Mouse (Mus musculus) embryonic facial prominence, embryonic 12.5 days (tissue): ENCODE results near the gene Ado. TPM values are rescaled to one million over a fixed set of nuclear protein-coding genes. Genes with fewer than 3 reads are reported as not detected.

Experiments
- ATAC-seq: fragments of 200-750 bp; cut with Nextera tagmentation; 2 replicates; pipeline ENCODE4 v1.8.0; 2017; ENCODE audit not compliant: insufficient number of reproducible peaks, insufficient read depth, low FRiP score, low TSS enrichment
- H3K27ac ChIP-seq: fragments of 300-500 bp; sonication (generic); 2 replicates; pipeline ENCODE4 v1.5.1; 2016; ENCODE audit warnings: mild to moderate bottlenecking
- H3K27me3 ChIP-seq: fragments of 300-500 bp; sonication (generic); 2 replicates; pipeline ENCODE4 v1.6.1; 2016; ENCODE audit warnings: mild to moderate bottlenecking, moderate library complexity
- H3K36me3 ChIP-seq: fragments of 300-500 bp; sonication (generic); 2 replicates; pipeline ENCODE4 v1.6.1; 2016; ENCODE audit warnings: mild to moderate bottlenecking
- H3K4me1 ChIP-seq: fragments of 300-500 bp; sonication (generic); 2 replicates; pipeline ENCODE4 v1.6.1; 2016
- H3K4me2 ChIP-seq: fragments of 300-500 bp; sonication (generic); replicated peaks from 2 replicates; pipeline ENCODE4 v1.6.1; 2016; ENCODE audit warnings: mild to moderate bottlenecking, moderate library complexity
- H3K4me3 ChIP-seq: fragments of 300-500 bp; sonication (generic); 2 replicates; pipeline ENCODE4 v1.5.1; 2016; ENCODE audit warnings: mild to moderate bottlenecking
- H3K9ac ChIP-seq: fragments of 300-500 bp; sonication (generic); 2 replicates; pipeline ENCODE4 v1.6.1; 2016; ENCODE audit warnings: mild to moderate bottlenecking, moderate library complexity
- H3K9me3 ChIP-seq: fragments of 300-500 bp; sonication (generic); 2 replicates; pipeline ENCODE4 v1.6.1; 2016; ENCODE audit warnings: mild to moderate bottlenecking, moderate library complexity
- WGBS: fragments of 180-500 bp; shearing (Covaris S2); methylation state at CpG from one replicate; pipeline ENCODE4 v1.1.7; 2016; 5-methylcytosine and 5-hydroxymethylcytosine counted together
- polyA plus RNA-seq: library from polyadenylated mRNA; unstranded; fragments of >200 nt; fragmentation: Nextera tagmentation; extraction: Ambion mirVana; gene quantifications from 2 replicates; pipeline ENCODE4 v1.2.1, GENCODE M21; 2016

Ado gene
- polyA plus RNA-seq, result 79.3 and 86.5 TPM in 2 replicates

DNA sequence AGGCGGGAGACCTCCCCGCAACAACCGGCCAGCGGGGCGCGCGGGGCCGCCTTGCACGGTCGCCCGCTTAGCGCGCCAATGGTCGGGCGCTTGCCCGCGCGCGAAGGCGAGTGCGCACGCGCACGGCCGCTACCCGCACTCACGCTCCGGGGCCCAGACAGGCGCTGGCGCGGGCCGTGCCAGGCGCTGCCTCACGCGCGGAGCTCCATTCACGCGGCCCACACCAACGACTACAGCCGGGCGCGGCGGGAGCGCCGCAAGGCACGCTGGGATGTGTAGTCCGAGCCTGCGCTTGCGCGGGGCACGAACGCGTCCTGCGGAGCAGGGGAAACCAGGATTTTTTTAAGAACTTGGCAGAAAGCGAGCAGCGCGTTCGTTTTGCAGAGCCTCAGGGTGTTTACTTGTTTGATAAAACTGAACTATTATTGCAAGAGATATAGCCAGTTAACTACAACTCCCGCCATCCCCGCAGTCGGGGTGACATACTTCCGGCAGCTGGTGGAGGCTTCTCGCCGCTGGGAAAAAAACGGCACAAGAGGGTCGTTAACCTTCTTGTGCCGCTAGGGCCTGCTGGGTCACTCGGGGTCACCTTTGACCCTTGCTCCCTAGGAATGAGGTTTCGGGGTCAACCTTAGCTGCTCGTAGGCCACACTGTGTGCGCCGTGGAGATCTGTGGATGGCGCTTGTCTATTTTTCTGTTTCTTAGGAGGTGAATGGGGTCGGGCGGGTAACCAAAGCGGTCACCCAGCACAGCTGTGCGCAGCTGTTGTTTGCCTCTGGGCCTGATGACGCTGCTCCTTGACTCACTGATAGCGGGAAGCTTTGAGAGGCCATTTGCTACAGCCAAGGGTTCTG is at the start of gene Ado:
Ado (minus strand) TSS at position 79 of the 855 bp plus-strand sequence.
- Histone ChIP-seq H3K36me3 (0 out of 2 replicates have a peak, but pooled peaks cover 3% of the 10 kb centered on the region), H3K4me1 (peaks cover 20% of the 10 kb centered on the region), H3K9me3 (no peaks in the 10 kb centered on the region), H3K4me3 (peak within 1 kb of the TSS; percentile 77), H3K9ac (peak within 1 kb of the TSS; percentile 95), H3K27ac (peak within 1 kb of the TSS; percentile 96), H3K4me2 (peak within 1 kb of the TSS; percentile 88), H3K27me3 (no peaks in the 10 kb centered on the region)
- under 1% methylated on average over 79 of the region's 79 CpGs for WGBS
- ATAC-seq, result peak; percentile 96

DNA sequence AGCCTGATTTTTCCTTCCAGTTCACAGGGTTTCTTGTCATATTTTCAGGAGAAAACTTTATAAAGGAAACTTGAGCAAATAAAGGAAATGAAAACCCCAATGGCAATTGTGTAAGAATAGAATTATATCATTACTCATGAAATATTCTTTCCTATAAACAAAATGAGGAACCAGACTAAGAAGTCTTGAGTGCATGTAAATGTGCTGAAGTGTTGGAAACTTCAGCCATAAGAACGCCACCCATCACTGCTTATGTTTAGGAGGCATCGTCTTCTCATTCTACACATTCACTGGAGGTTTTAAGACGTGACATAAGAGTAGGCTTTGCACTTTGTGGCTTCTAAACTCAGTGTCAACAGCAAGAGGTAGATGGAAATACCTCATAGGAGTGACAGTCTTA is 46.5 kb upstream of the Ado start:
- no peak overlapping the region for H3K27ac ChIP-seq
- H3K4me1 ChIP-seq, result no peaks in the 10 kb centered on the region
- no peaks in the 10 kb centered on the region for H3K36me3 ChIP-seq
- no peak overlapping the region for H3K9ac ChIP-seq
- H3K27me3 ChIP-seq, result no peaks in the 10 kb centered on the region
- H3K4me3 ChIP-seq, result no peak overlapping the region
- no peak overlapping the region for H3K4me2 ChIP-seq
- H3K9me3 ChIP-seq, result no peaks in the 10 kb centered on the region
- WGBS, result 90% methylated on average over 3 of the region's 3 CpGs
- no peak for ATAC-seq

DNA sequence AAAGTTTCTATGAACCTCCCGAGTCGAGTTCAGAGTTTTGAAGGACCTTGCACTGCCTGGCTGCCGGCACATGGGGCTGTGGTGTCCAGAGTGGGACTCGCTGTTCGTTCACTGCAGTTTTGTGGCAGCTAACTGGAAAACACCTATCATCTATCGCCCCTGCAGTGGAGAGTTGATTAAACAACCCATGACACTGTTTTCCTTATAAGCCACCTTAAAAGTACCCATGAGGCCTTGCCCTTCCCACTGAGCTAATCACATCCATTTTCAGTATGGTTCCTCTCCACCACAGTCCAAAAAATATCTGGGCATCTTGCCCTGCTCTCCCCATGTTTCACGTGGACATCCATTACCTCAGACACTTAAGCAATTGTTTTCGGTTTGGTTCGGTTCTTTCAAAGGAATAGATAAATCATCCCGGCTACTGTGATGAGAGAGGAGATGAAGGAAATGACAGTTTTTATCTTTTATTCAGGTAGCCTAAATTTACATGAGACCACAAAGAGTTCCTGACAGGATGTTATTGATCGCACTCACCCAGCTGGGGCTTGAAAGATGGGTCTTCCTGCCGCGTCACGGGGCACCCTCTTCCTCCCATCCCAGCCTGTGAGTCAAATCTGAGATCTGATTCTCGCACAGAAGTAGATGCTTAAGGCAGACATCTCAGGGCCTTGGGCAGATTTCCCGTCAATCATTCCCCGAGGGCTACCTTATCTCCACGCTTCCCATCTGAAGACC is 37.3 kb upstream of the Ado start:
- H3K4me2 ChIP-seq, result no peak overlapping the region
- no peaks in the 10 kb centered on the region for H3K27me3 ChIP-seq
- no peak overlapping the region for H3K27ac ChIP-seq
- no peak overlapping the region for H3K9ac ChIP-seq
- no peak overlapping the region for H3K4me3 ChIP-seq
- no peaks in the 10 kb centered on the region for H3K36me3 ChIP-seq
- no peak for ATAC-seq
- WGBS, result 86% methylated on average over 18 of the region's 18 CpGs
- H3K4me1 ChIP-seq, result no peaks in the 10 kb centered on the region
- no peaks in the 10 kb centered on the region for H3K9me3 ChIP-seq

DNA sequence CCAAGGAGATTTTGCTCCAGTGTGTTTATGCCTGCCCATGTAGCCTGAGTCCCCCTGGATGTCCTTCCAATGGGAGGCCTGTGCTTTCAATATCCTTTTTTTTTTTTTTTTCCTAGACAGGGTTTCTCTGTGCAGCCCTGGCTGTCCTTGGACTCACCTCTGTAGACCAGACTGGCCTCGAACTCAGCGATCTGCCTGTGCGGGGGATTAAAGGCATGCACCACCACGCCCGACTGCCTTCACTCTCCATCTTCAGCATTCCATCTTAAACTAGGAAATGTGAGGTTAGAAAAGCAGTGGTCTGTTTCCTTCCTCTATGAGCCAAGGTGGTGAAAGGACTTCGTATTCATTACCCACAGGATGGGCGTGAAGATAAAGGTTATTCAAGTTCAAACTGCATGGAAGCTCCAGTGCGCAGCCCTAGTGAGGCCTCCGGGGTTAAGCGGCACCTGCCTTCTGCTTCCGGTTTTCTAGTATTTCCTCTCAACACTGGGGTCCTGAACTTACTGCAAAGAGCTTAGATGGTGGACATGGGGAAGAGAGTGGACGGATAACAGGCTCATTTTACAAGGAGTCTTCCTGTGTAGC is 33.0 kb upstream of the Ado start:
- no peaks in the 10 kb centered on the region for H3K9me3 ChIP-seq
- no peaks in the 10 kb centered on the region for H3K27me3 ChIP-seq
- no peak overlapping the region for H3K9ac ChIP-seq
- H3K4me2 ChIP-seq, result no peak overlapping the region
- WGBS, result 79% methylated on average over 12 of the region's 12 CpGs
- no peak overlapping the region for H3K27ac ChIP-seq
- ATAC-seq, result no peak
- H3K4me3 ChIP-seq, result no peak overlapping the region
- no peaks in the 10 kb centered on the region for H3K4me1 ChIP-seq
- H3K36me3 ChIP-seq, result no peaks in the 10 kb centered on the region

DNA sequence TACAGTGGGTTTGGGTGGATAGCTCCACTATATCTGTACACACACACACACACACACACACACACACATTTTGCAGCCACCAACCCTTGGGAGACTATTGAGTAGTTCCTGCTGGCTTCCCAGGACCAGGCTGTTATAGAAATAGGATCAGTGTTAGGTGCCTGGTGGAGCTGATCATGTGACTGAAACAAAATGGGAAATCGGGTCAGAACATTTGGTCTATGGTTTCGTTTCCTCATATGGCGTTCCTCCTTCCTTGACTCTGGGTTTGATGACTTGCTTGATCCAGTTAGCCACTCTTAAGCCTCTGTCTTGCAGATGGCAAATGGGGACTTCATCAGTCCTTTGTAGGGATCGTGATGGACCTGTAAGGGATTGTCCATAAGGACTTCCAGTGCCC is 31.1 kb upstream of the Ado start:
- WGBS, result 87% methylated on average over 4 of the region's 4 CpGs
- Histone ChIP-seq H3K4me2 (no peak overlapping the region), H3K36me3 (no peaks in the 10 kb centered on the region), H3K4me3 (no peak overlapping the region), H3K27me3 (no peaks in the 10 kb centered on the region), H3K9me3 (no peaks in the 10 kb centered on the region), H3K4me1 (no peaks in the 10 kb centered on the region), H3K27ac (no peak overlapping the region), H3K9ac (no peak overlapping the region)
- no peak for ATAC-seq

DNA sequence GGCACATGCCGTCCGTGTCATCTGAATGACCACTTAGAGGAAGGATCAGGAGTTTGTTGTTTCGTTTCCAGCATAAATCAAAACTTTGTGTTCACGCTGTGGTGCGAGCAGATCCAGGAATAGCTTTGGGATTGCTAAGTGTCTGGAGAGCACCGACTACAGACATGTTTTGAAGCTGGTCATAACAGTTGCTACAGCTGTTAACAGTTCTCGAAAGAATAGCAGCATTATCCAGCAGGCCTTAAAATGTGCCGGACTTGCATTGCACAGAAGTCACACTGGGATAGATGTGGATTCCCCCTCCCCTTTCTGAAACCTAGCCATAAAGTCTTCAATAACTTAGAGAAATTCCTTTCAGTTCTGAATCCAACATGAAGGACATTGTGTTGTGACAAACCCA is 24.6 kb upstream of the Ado start:
- Histone ChIP-seq H3K27me3 (no peaks in the 10 kb centered on the region), H3K27ac (no peak overlapping the region), H3K9me3 (no peaks in the 10 kb centered on the region), H3K4me1 (no peaks in the 10 kb centered on the region), H3K9ac (no peak overlapping the region), H3K4me3 (no peak overlapping the region), H3K4me2 (no peak overlapping the region), H3K36me3 (no peaks in the 10 kb centered on the region)
- no peak for ATAC-seq
- 61% methylated on average over 8 of the region's 8 CpGs for WGBS

DNA sequence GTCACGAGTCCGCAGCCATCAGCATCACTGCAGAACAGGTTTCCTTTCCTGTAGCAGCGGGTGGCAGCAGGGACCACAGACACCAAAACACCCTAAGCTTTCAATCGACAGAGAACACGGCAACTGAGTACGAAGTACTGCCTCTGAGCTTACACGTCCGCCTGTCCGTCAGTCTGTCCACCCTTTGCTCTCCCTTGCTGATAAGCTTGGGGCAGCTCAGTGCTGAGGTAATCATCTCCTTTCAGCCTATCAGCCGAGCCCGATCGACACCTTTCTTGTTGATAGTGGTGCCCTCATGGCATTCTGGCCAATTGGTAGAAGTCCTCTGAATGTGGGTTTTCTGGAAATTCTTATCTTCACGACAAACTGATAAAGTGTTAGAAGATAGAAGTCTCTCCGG is 22.7 kb upstream of the Ado start:
- Histone ChIP-seq H3K9ac (no peak overlapping the region), H3K9me3 (no peaks in the 10 kb centered on the region), H3K27me3 (no peaks in the 10 kb centered on the region), H3K4me3 (no peak overlapping the region), H3K27ac (no peak overlapping the region), H3K36me3 (no peaks in the 10 kb centered on the region), H3K4me2 (no peak overlapping the region), H3K4me1 (no peaks in the 10 kb centered on the region)
- 93% methylated on average over 14 of the region's 14 CpGs for WGBS
- no peak for ATAC-seq

DNA sequence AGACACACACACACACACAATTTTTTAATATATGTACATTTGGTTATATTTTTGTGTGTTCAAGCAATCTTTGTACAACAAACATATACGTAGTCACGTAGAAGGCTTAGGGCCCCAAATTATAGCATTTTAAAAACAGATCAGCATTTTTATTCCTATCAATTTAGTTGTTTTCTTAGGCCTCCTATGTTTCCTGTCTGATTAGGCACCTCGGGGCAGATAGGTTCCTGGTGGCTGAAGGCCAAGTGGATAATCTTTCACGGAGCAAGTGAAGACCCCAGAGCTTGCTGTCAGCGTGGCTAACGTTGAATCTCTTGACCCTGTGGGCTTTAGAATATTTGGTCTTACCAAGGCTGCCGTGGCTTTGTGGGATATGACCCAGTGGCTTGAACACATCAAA is 20.8 kb upstream of the Ado start:
- no peak overlapping the region for H3K9ac ChIP-seq
- no peak overlapping the region for H3K4me3 ChIP-seq
- WGBS, result 62% methylated on average over 7 of the region's 7 CpGs
- no peak overlapping the region for H3K27ac ChIP-seq
- H3K9me3 ChIP-seq, result no peaks in the 10 kb centered on the region
- no peak for ATAC-seq
- H3K4me2 ChIP-seq, result no peak overlapping the region
- H3K36me3 ChIP-seq, result no peaks in the 10 kb centered on the region
- no peaks in the 10 kb centered on the region for H3K4me1 ChIP-seq
- H3K27me3 ChIP-seq, result no peaks in the 10 kb centered on the region

DNA sequence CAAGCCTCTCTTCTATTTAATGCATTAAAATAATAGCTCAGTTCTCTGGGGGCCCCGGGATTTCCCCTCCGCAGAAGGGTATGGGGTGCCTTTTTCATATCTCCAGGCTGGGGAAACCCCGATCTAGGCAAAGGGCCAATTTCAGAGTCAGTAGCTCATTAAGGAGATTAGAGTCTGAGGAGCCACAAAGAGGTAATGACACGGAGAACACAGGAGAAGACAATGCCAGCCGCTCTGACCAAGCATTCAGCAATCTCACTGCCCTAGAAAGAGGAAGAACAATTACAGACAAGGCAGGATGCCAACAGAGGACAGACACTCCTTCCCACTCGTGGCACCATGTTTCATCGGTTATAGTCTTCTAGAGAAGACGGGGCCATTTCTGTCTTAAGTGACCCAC is 17.3 kb upstream of the Ado start:
- no peak overlapping the region for H3K4me2 ChIP-seq
- no peak overlapping the region for H3K27ac ChIP-seq
- no peaks in the 10 kb centered on the region for H3K36me3 ChIP-seq
- no peaks in the 10 kb centered on the region for H3K27me3 ChIP-seq
- no peak for ATAC-seq
- H3K9me3 ChIP-seq, result no peaks in the 10 kb centered on the region
- 82% methylated on average over 8 of the region's 8 CpGs for WGBS
- no peak overlapping the region for H3K4me3 ChIP-seq
- H3K4me1 ChIP-seq, result no peaks in the 10 kb centered on the region
- no peak overlapping the region for H3K9ac ChIP-seq

DNA sequence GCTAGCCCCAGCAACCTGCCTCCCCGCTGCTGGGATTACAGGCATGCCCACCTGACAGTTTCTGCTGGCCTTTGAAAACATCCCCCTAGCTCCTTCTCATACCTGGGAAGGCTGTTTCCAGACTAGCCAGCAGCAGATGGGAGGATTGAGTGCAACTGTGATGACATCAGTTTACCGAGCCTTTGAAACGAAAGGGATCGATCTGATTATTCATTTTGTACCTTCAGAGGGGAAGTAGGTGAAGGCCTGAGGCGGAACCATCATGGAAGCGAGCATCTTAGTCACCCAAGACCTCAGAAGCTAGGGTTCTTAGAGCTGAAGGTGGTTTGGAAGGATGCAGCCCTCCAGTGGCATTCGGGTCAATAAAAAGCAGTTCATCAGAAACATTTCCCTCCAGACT is 15.8 kb upstream of the Ado start:
- ATAC-seq, result no peak

DNA sequence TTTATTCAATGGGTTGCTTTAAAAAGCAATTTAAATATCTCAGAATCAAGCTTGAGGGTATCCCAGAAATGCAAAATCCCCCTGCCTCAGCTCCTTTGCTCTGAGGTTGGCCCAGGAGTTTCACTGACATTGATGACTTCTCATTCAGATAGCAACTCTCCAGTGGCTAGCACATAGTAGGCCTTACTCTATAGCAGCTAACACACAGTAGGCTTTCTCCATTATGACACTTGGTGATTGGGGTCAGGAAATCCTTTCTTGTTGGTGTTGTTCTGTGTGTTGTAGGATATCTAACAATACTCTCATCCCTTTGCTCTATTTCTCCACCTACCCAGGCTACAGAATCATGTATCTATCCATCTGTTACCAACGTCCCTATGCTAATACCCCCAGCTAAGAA is 12.4 kb upstream of the Ado start:
- Histone ChIP-seq H3K4me1 (no peaks in the 10 kb centered on the region), H3K4me2 (no peak overlapping the region), H3K9me3 (no peaks in the 10 kb centered on the region), H3K27me3 (no peaks in the 10 kb centered on the region), H3K36me3 (no peaks in the 10 kb centered on the region), H3K27ac (no peak overlapping the region), H3K4me3 (no peak overlapping the region), H3K9ac (no peak overlapping the region)
- WGBS, result 69% methylated on average over 1 of the region's 1 CpGs
- no peak for ATAC-seq

More for the DNA sequence above, 15.8 kb upstream of the Ado start:
- 91% methylated on average over 7 of the region's 7 CpGs for WGBS
- Histone ChIP-seq H3K4me2 (no peak overlapping the region), H3K27ac (no peak overlapping the region), H3K9me3 (no peaks in the 10 kb centered on the region), H3K4me1 (no peaks in the 10 kb centered on the region), H3K9ac (no peak overlapping the region), H3K36me3 (no peaks in the 10 kb centered on the region), H3K4me3 (no peak overlapping the region), H3K27me3 (no peaks in the 10 kb centered on the region)
